Mouse (Mus musculus) MEL (cell line): ENCODE measurements around the gene Tec.

ENCODE experiments used
- CHD1 ChIP-seq: IDR thresholded peaks from 2 replicates; pipeline ENCODE4 v1.6.1; 2012; ENCODE audit warnings: low read depth, mild to moderate bottlenecking, inconsistent platforms, low read length, improper control_type of control experiment
- CHD2 ChIP-seq: IDR thresholded peaks from 2 replicates; pipeline ENCODE4 v1.6.1; 2011; ENCODE audit warnings: low read length, improper control_type of control experiment
- CTCF ChIP-seq, 3 experiments: IDR thresholded peaks in 2 of 3; conservative IDR thresholded peaks in 1 of 3; 2 replicates each; pipeline ENCODE4 v1.5.1; 2011 to 2012; ENCODE audit warnings: low read length in 3 of 3, low read depth in 2 of 3, mild to moderate bottlenecking in 2 of 3, improper control_type of control experiment in 1 of 3, inconsistent platforms in 1 of 3, mixed read lengths in 1 of 3, moderate library complexity in 1 of 3; ENCODE audit not compliant: control insufficient read depth in 1 of 3, insufficient read depth in 1 of 3, poor library complexity in 1 of 3, severe bottlenecking in 1 of 3
- EP300 ChIP-seq, 2 experiments: IDR thresholded peaks; 2 replicates each; pipeline ENCODE4 v1.6.1; 2011; ENCODE audit warnings: improper control_type of control experiment in 2 of 2, low read length in 2 of 2, low read depth in 1 of 2, mild to moderate bottlenecking in 1 of 2
- MEF2A ChIP-seq: IDR thresholded peaks from 2 replicates; pipeline ENCODE4 v1.6.1; 2014; ENCODE audit warnings: low read depth, mild to moderate bottlenecking, inconsistent platforms, low read length, improper control_type of control experiment; ENCODE audit not compliant: poor library complexity, insufficient replicate concordance, severe bottlenecking; ENCODE audit errors: extremely low read depth
- MYC ChIP-seq: IDR thresholded peaks from 2 replicates; pipeline ENCODE4 v1.6.1; 2011; ENCODE audit warnings: low read depth, mild to moderate bottlenecking, low read length, improper control_type of control experiment, moderate library complexity

GRCm38 (mm10) chr5:72815361-72815760 is 52.9 kb downstream of the Tec start:
- TF ChIP-seq MEF2A (no peak), CHD2 (no peak), MYC (no peak), CTCF (IDR thresholded peaks at IDR 0.05 in 2 of 3, conservative IDR thresholded peaks at IDR 0.05 in 1 of 3; ENCODE audit: control insufficient read depth in 1 of 3, insufficient read depth in 1 of 3, low read depth in 2 of 3, low read length in 3 of 3, poor library complexity in 1 of 3, severe bottlenecking in 1 of 3) (no peak), EP300 (IDR thresholded peaks at IDR 0.05; ENCODE audit: low read depth in 1 of 2, low read length in 2 of 2) (no peak), CHD1 (no peak)
